ENCODE assay signal across 15 mouse cellular contexts in genomic region chr11:105184678-105185077, GRCm38 (mm10). TPM values are rescaled to one million over a fixed set of nuclear protein-coding genes. Genes with fewer than 3 reads are reported as not detected.
A peak's percentile ranks its signal among the peaks of the same experiment; 100 is the strongest.
DNase-seq lines count a peak whose midpoint lies in the region; ATAC-seq and TF ChIP-seq lines count a peak whose summit lies in the region.
"Had no signal": no experiment of that assay in that cellular context is flagged by ENCODE, and none has a peak within 500 bp of the region (broad histone marks: within the 10 kb centered on the region; RNA-seq: fewer than 3 reads in every experiment).

No protein-coding gene starts in this region.

- 92% methylated on average over 3 of the region's 3 CpGs for WGBS in heart, postnatal 0 days
- whole genome bisulfite sequencing in stomach, postnatal 0 days = 93% methylated on average over 3 of the region's 3 CpGs

- no peak for ATAC-seq in heart, postnatal 0 days (ENCODE audit: insufficient read depth, low read depth)
- ATAC-seq in Patski = no peak
- no peak for ATAC-seq in stomach, postnatal 0 days (ENCODE audit: low FRiP score, low TSS enrichment)

- CTCF ChIA-PET in Patski (lab: Charles Lee) = interaction anchor here (0.7 to 2.3 kb wide), 4 partner anchors 11 to 21 kb away, joined by 3 to 10 read pairs (median 4); no protein-coding TSS in a partner anchor

- TF ChIP-seq CTCF in heart, postnatal 0 days (IDR thresholded peaks at IDR 0.05; ENCODE audit: low read depth) = peak; percentile 1; the same call in 1 of the 2 replicates
- TF ChIP-seq CTCF in Patski (IDR thresholded peaks at IDR 0.05) = peak; percentile 38
- peak; percentile 45 for TF ChIP-seq CTCF in stomach, postnatal 0 days (IDR thresholded peaks at IDR 0.05; ENCODE audit: low read depth)

- in situ Hi-C loops in Patski (cut with MboI; ENCODE audit: low pct_unique_long_range_greater_than_20kb) = no loop called here

- H3K4me2 ChIP-seq in heart, postnatal 0 days (ENCODE audit: low read depth, low read length) = no peak overlapping the region
- no peak overlapping the region for H3K4me2 ChIP-seq in stomach, postnatal 0 days (replicated peaks; ENCODE audit: low read depth)
- H3K4me2 ChIP-seq: hindbrain, embryonic 13.5 days; lung, embryonic 15.5 days had no signal

- POLR2A ChIA-PET in Patski (lab: Charles Lee) = no interaction called here

- H3K9ac ChIP-seq in heart, postnatal 0 days (replicated peaks; ENCODE audit: low read depth, low read length) = no peak overlapping the region
- no peak overlapping the region for H3K9ac ChIP-seq in stomach, postnatal 0 days (ENCODE audit: low read length)
- H3K9ac ChIP-seq: hindbrain, embryonic 13.5 days; lung, embryonic 15.5 days had no signal

- no peak overlapping the region for H3K4me3 ChIP-seq in heart, postnatal 0 days (ENCODE audit: low read depth, low read length)
- no peak overlapping the region for H3K4me3 ChIP-seq in stomach, postnatal 0 days (ENCODE audit: low read depth, low read length)
- H3K4me3 ChIP-seq: hindbrain, embryonic 13.5 days; lung, embryonic 15.5 days had no signal

- no peaks in the 10 kb centered on the region for H3K9me3 ChIP-seq in heart, postnatal 0 days (replicated peaks; ENCODE audit: control insufficient read depth, low read length)
- H3K9me3 ChIP-seq in stomach, postnatal 0 days (ENCODE audit: control insufficient read depth, low read length) = no peaks in the 10 kb centered on the region
- H3K9me3 ChIP-seq: hindbrain, embryonic 13.5 days; lung, embryonic 15.5 days had no signal

- TF ChIP-seq EP300 in heart, postnatal 0 days (IDR thresholded peaks at IDR 0.05; ENCODE audit: low read depth) = no peak
- TF ChIP-seq EP300 in stomach, postnatal 0 days (optimal IDR thresholded peaks at IDR 0.05) = no peak

- intact Hi-C loops in heart, postnatal 25 days (cut with DNase I) = no loop called here

- no peak overlapping the region for H3K27ac ChIP-seq in heart, postnatal 0 days (ENCODE audit: low read depth)
- H3K27ac ChIP-seq in stomach, postnatal 0 days (replicated peaks) = no peak overlapping the region
- H3K27ac ChIP-seq: hindbrain, embryonic 13.5 days; lung, embryonic 15.5 days had no signal

- H3K27me3 ChIP-seq in heart, postnatal 0 days (ENCODE audit: control insufficient read depth, insufficient read depth, low read length) = no peaks in the 10 kb centered on the region
- no peaks in the 10 kb centered on the region for H3K27me3 ChIP-seq in Patski
- no peaks in the 10 kb centered on the region for H3K27me3 ChIP-seq in stomach, postnatal 0 days (ENCODE audit: control insufficient read depth, insufficient read depth, low read length)
- H3K27me3 ChIP-seq: hindbrain, embryonic 13.5 days; lung, embryonic 15.5 days had no signal

- no peak for DNase-seq in heart, postnatal 0 days (ENCODE audit: low spot score)
- DNase-seq in heart, postnatal 25 days (ENCODE audit: low spot score) = no peak
- peak; percentile 24 for DNase-seq in lung, postnatal 10 days
- no peak for DNase-seq in lung, postnatal 4 days
- DNase-seq in Patski (ENCODE audit: low read depth, low spot score) = no peak
- DNase-seq in stomach, postnatal 0 days (ENCODE audit: low spot score) = no peak
- DNase-seq in cerebellum, postnatal 14 days = no peak
- DNase-seq: adrenal gland, postnatal 25 days; thymus, adult 18-20 months had no signal

- H3K4me1 ChIP-seq in heart, postnatal 0 days (ENCODE audit: control insufficient read depth, insufficient read depth) = peaks cover 8% of the 10 kb centered on the region
- H3K4me1 ChIP-seq in stomach, postnatal 0 days (replicated peaks; ENCODE audit: control insufficient read depth, insufficient read depth) = 0 out of 2 replicates have a peak, but pooled peaks cover 3% of the 10 kb centered on the region

- peaks cover 24% of the 10 kb centered on the region for H3K36me3 ChIP-seq in heart, postnatal 0 days (replicated peaks; ENCODE audit: control insufficient read depth, insufficient read depth, low read length)
- peaks cover 7% of the 10 kb centered on the region; the same call in 1 of the 2 replicates for H3K36me3 ChIP-seq in stomach, postnatal 0 days (ENCODE audit: control insufficient read depth, insufficient read depth, low read length)

RNA-seq across cellular contexts. Expression of gene Tlk2, which starts 6.1 kb away (rescaled TPM):
- 22.5 and 50.4 TPM in 2 replicates for total RNA-seq in heart, postnatal 0 days (2014; rRNA removed; ENCODE audit: low replicate concordance)
- polyA plus RNA-seq in heart, postnatal 0 days (2015; fragmentation: Nextera tagmentation; extraction: Ambion mirVana) = 10.7 and 10.9 TPM in 2 replicates
- 10 to 100 TPM; 38.7 to 44.2 TPM for total RNA-seq in heart, postnatal 25 days (2021)
- 66.1 TPM for polyA plus RNA-seq in Patski (2021)
- 7.4 and 8.4 TPM in 2 replicates for polyA plus RNA-seq in stomach, postnatal 0 days (2015; fragmentation: Nextera tagmentation; extraction: Ambion mirVana)

RNA-seq across cellular contexts. Expression of gene Gm10842, which starts 38.0 kb away (rescaled TPM):
- total RNA-seq in heart, postnatal 0 days (2014; rRNA removed; ENCODE audit: low replicate concordance) = not detected in 2 replicates
- not detected in 2 replicates for polyA plus RNA-seq in heart, postnatal 0 days (2015; fragmentation: Nextera tagmentation; extraction: Ambion mirVana)
- not detected for total RNA-seq in heart, postnatal 25 days (2021)
- polyA plus RNA-seq in Patski (2021) = not detected
- polyA plus RNA-seq in stomach, postnatal 0 days (2015; fragmentation: Nextera tagmentation; extraction: Ambion mirVana) = not detected in 2 replicates
- total RNA-seq: adrenal gland, postnatal 25 days; heart, adult 8-10 months; left cerebral cortex, postnatal 10 days; monocyte, adult 5-6 weeks had no signal
- polyA plus RNA-seq: hindbrain, embryonic 13.5 days; large intestine, adult 2 months; lung, embryonic 15.5 days had no signal

RNA-seq across cellular contexts. Expression of gene Mettl2, which starts 58.5 kb away (rescaled TPM):
- 15.5 and 20.2 TPM in 2 replicates for total RNA-seq in heart, postnatal 0 days (2014; rRNA removed; ENCODE audit: low replicate concordance)
- 13.3 and 14.9 TPM in 2 replicates for polyA plus RNA-seq in heart, postnatal 0 days (2015; fragmentation: Nextera tagmentation; extraction: Ambion mirVana)
- 10 to 100 TPM in 1 of 2 experiments, 1 to 10 TPM in 1; 9.7 to 10.3 TPM for total RNA-seq in heart, postnatal 25 days (2021)
- 27.1 TPM for polyA plus RNA-seq in Patski (2021)
- 14.9 and 15.0 TPM in 2 replicates for polyA plus RNA-seq in stomach, postnatal 0 days (2015; fragmentation: Nextera tagmentation; extraction: Ambion mirVana)
